Comparison of ENCODE assay signal across 7 mouse cellular contexts in the genomic region with DNA sequence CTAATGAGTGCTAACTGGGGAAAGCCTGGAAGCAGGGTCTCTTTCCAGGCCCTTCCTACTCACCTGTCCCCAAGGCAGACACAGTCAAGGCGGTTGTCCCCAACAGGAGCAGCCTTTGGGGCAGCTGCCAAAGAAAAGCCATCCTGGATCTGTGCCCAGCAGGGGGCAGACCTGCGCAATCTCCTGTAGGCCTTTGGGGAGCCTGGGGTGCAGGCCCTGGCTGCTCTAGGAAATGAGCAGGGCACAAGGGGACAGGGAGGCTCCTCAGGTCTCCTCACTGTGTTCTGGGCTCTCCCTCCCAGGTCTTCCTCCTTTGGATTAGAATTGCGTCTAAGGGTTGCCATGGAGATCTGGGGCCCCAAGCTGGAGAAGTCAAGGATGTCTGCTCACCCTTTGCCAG. TPM values are rescaled to one million over a fixed set of nuclear protein-coding genes. Genes with fewer than 3 reads are reported as not detected.
DNase-seq lines count a peak whose midpoint lies in the region; ATAC-seq and TF ChIP-seq lines count a peak whose summit lies in the region.

No protein-coding gene starts in this region.

- 34% methylated on average over 3 of the region's 3 CpGs for WGBS in midbrain, embryonic 10.5 days
- WGBS in midbrain, embryonic 15.5 days: 27% methylated on average over 3 of the region's 3 CpGs
- WGBS in liver, embryonic 13.5 days (ENCODE audit: insufficient replicate concordance): 69% methylated on average over 3 of the region's 3 CpGs
- 85% methylated on average over 3 of the region's 3 CpGs for WGBS in thymus, adult 2 months

- H3K36me3 ChIP-seq in midbrain, embryonic 10.5 days: no peaks in the 10 kb centered on the region
- H3K36me3 ChIP-seq in midbrain, embryonic 15.5 days (replicated peaks): no peaks in the 10 kb centered on the region
- H3K36me3 ChIP-seq in liver, embryonic 13.5 days: no peaks in the 10 kb centered on the region
- H3K36me3 ChIP-seq in thymus, adult 2 months (ENCODE audit: control insufficient read depth, insufficient read depth, low read length): no peaks in the 10 kb centered on the region

- H3K4me3 ChIP-seq in midbrain, embryonic 10.5 days: no peak overlapping the region
- H3K4me3 ChIP-seq in midbrain, embryonic 15.5 days: no peak overlapping the region
- H3K4me3 ChIP-seq in liver, embryonic 13.5 days (replicated peaks): no peak overlapping the region
- H3K4me3 ChIP-seq in thymus, adult 2 months (ENCODE audit: control insufficient read depth, insufficient read depth, low read length): no peak overlapping the region

- TF ChIP-seq CTCF in thymus, adult 2 months (IDR thresholded peaks at IDR 0.05; ENCODE audit: borderline replicate concordance, control insufficient read depth, extremely low read depth, insufficient read depth, low read length, poor library complexity): peak; percentile 87

- peak; percentile 17 for DNase-seq in midbrain, embryonic 10.5 days (ENCODE audit: low spot score)
- DNase-seq in adrenal gland, postnatal 10 days: peak; percentile 82
- peak; percentile 30 for DNase-seq in liver, embryonic 13.5 days
- peak; percentile 65 for DNase-seq in thymus, adult 2 months
- DNase-seq in frontal cortex, postnatal 36 days (ENCODE audit: low spot score in 2 of 2): no peak
- DNase-seq in cerebellum, adult 8-10 months: no peak

- H3K9me3 ChIP-seq in midbrain, embryonic 10.5 days (replicated peaks): no peaks in the 10 kb centered on the region
- no peaks in the 10 kb centered on the region for H3K9me3 ChIP-seq in midbrain, embryonic 15.5 days
- H3K9me3 ChIP-seq in liver, embryonic 13.5 days (replicated peaks): no peaks in the 10 kb centered on the region

- no peak for TF ChIP-seq POLR2A in thymus, adult 2 months (IDR thresholded peaks at IDR 0.05; ENCODE audit: control insufficient read depth, extremely low read depth, insufficient read depth, low read length, poor library complexity)

- H3K27ac ChIP-seq in midbrain, embryonic 10.5 days (replicated peaks): no peak overlapping the region; the same call in 1 of the 2 replicates
- H3K27ac ChIP-seq in midbrain, embryonic 15.5 days: no peak overlapping the region
- H3K27ac ChIP-seq in liver, embryonic 13.5 days: no peak overlapping the region
- H3K27ac ChIP-seq in thymus, adult 2 months (ENCODE audit: control insufficient read depth, insufficient read depth, low read length): no peak overlapping the region

- H3K27me3 ChIP-seq in midbrain, embryonic 10.5 days (ENCODE audit: low read depth, poor library complexity, severe bottlenecking): peaks cover 39% of the 10 kb centered on the region
- peaks cover 15% of the 10 kb centered on the region for H3K27me3 ChIP-seq in midbrain, embryonic 15.5 days (replicated peaks)
- H3K27me3 ChIP-seq in liver, embryonic 13.5 days: peaks cover 33% of the 10 kb centered on the region
- no peaks in the 10 kb centered on the region for H3K27me3 ChIP-seq in thymus, adult 2 months (ENCODE audit: control insufficient read depth, insufficient read depth, low read length)

- H3K4me2 ChIP-seq in midbrain, embryonic 15.5 days: no peak overlapping the region
- no peak overlapping the region for H3K4me2 ChIP-seq in liver, embryonic 13.5 days

- peaks cover 18% of the 10 kb centered on the region for H3K4me1 ChIP-seq in midbrain, embryonic 10.5 days
- H3K4me1 ChIP-seq in midbrain, embryonic 15.5 days: peaks cover 7% of the 10 kb centered on the region
- 0 out of 2 replicates have a peak, but pooled peaks cover 3% of the 10 kb centered on the region for H3K4me1 ChIP-seq in liver, embryonic 13.5 days (replicated peaks)
- H3K4me1 ChIP-seq in thymus, adult 2 months (replicated peaks; ENCODE audit: control insufficient read depth, insufficient read depth, low read length): no peaks in the 10 kb centered on the region

- no peak overlapping the region for H3K9ac ChIP-seq in midbrain, embryonic 15.5 days
- H3K9ac ChIP-seq in liver, embryonic 13.5 days: no peak overlapping the region

- ATAC-seq in midbrain, embryonic 15.5 days (replicated peaks): no peak
- no peak for ATAC-seq in liver, embryonic 13.5 days (ENCODE audit: low read depth)

RNA-seq across cellular contexts. Expression of gene Ldlrad2, which starts 7.4 kb away (rescaled TPM):
- polyA plus RNA-seq in midbrain, embryonic 10.5 days (2016; fragmentation: Nextera tagmentation; extraction: Ambion mirVana): not detected in 2 replicates
- 0.47 TPM in 1 of 2 replicates, not detected in the other for polyA plus RNA-seq in midbrain, embryonic 15.5 days (2015; fragmentation: Nextera tagmentation; extraction: Ambion mirVana)
- not detected for total RNA-seq in adrenal gland, postnatal 10 days (2021)
- polyA plus RNA-seq in liver, embryonic 13.5 days (2015; fragmentation: Nextera tagmentation; extraction: Ambion mirVana): not detected in 2 replicates
- polyA plus RNA-seq in thymus, adult 2 months (2012; rRNA removed): not detected in 2 replicates

RNA-seq across cellular contexts. Expression of gene Usp48, which starts 11.7 kb away (rescaled TPM):
- 72.4 and 72.9 TPM in 2 replicates for polyA plus RNA-seq in midbrain, embryonic 10.5 days (2016; fragmentation: Nextera tagmentation; extraction: Ambion mirVana)
- polyA plus RNA-seq in midbrain, embryonic 15.5 days (2015; fragmentation: Nextera tagmentation; extraction: Ambion mirVana): 67.0 and 70.6 TPM in 2 replicates
- 100 to 1,000 TPM in 1 of 2 experiments, 10 to 100 TPM in 1; 76.5 to 113 TPM for total RNA-seq in adrenal gland, postnatal 10 days (2021)
- polyA plus RNA-seq in liver, embryonic 13.5 days (2015; fragmentation: Nextera tagmentation; extraction: Ambion mirVana): 36.0 and 44.6 TPM in 2 replicates
- polyA plus RNA-seq in thymus, adult 2 months (2012; rRNA removed): 95.6 and 109 TPM in 2 replicates

Comparison
In these comparisons a context has a peak if more than half of its experiments do, and no peak if none do; other contexts are left out.
1. DNase-seq: peak in midbrain, embryonic 10.5 days (single experiment), adrenal gland, postnatal 10 days (single experiment), liver, embryonic 13.5 days (single experiment) and thymus, adult 2 months (single experiment); none in frontal cortex, postnatal 36 days (0 of 2) and cerebellum, adult 8-10 months (single experiment).